Mouse (Mus musculus) E14TG2a.4 (cell line): ENCODE data around the gene Pogk.

ENCODE experiments used
- H3K27me3 ChIP-seq: 2 replicates; pipeline ENCODE4 v1.6.1; 2014; ENCODE audit warnings: low read length, control low read depth; ENCODE audit not compliant: insufficient read depth
- H3K36me3 ChIP-seq: 2 replicates; pipeline ENCODE4 v1.6.1; 2014; ENCODE audit warnings: low read length, control low read depth; ENCODE audit not compliant: insufficient read depth
- H3K4me1 ChIP-seq: replicated peaks from 2 replicates; pipeline ENCODE4 v1.6.1; 2014; ENCODE audit warnings: low read depth, low read length, control low read depth
- H3K4me3 ChIP-seq: replicated peaks from 2 replicates; pipeline ENCODE4 v1.5.1; 2014; ENCODE audit warnings: mild to moderate bottlenecking, low read length
- H3K9me3 ChIP-seq: 2 replicates; pipeline ENCODE4 v1.6.1; 2014; ENCODE audit warnings: low read length, control low read depth
- CTCF ChIP-seq: conservative IDR thresholded peaks from 2 replicates; pipeline ENCODE4 v1.5.1; 2014; ENCODE audit warnings: low read length
- NANOG ChIP-seq: IDR thresholded peaks from 2 replicates; pipeline ENCODE4 v1.6.1; 2014; ENCODE audit warnings: borderline replicate concordance, low read length, mixed read lengths
- POU5F1 ChIP-seq: IDR thresholded peaks from 2 replicates; pipeline ENCODE4 v1.6.1; 2014; ENCODE audit warnings: low read length, borderline replicate concordance

Gene Pogk

DNA sequence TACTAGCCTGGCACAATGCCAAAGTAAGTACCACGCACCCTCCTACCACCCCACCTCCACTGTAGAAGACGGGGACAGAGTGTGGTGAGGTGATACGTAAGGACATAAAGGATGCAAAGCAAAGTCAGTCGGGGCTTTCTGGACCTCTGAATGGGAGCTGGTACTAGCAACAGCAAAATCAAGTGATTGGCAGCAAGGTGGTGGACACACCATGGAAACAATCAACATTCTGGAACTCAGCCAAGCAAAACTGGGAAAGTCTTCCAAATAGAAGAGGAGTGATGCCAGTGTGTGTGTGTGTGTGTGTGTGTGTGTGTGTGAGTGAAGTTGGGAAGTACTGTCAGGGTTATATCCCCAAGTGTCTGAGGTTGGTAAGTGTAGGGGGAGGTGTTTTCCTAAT lies 7.7 kb downstream of the Pogk start:
- H3K36me3 ChIP-seq: peaks cover 6% of the 10 kb centered on the region; the same call in 1 of the 2 replicates
- no peaks in the 10 kb centered on the region for H3K4me1 ChIP-seq
- peaks cover 29% of the 10 kb centered on the region for H3K27me3 ChIP-seq
- TF ChIP-seq POU5F1: no peak
- no peak for TF ChIP-seq CTCF
- no peak for TF ChIP-seq NANOG
- no peaks in the 10 kb centered on the region for H3K9me3 ChIP-seq
- H3K4me3 ChIP-seq: no peak overlapping the region

DNA sequence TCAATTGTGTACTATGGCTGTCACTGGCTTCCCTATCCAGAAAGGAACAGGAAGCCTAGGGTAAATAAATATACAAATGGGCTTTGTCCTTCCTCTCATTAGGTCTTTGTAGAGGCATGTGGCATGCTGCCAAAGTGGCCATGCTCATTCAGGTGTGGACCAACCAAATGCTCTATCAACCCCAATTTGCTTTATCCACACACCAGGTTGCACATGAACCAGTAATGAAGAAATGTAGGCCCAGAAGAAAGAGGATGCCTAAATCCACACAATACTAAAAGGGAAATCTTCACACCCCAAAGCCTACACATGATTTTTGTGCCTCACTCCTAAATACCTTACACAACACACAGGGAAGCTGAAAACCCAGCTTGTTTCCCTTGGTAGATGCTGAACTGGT lies 8.2 kb downstream of the Pogk start:
- Histone ChIP-seq H3K4me1 (no peaks in the 10 kb centered on the region), H3K9me3 (no peaks in the 10 kb centered on the region), H3K36me3 (peaks cover 6% of the 10 kb centered on the region; the same call in 1 of the 2 replicates), H3K27me3 (peaks cover 25% of the 10 kb centered on the region), H3K4me3 (no peak overlapping the region)
- TF ChIP-seq NANOG (no peak), CTCF (no peak), POU5F1 (no peak)

DNA sequence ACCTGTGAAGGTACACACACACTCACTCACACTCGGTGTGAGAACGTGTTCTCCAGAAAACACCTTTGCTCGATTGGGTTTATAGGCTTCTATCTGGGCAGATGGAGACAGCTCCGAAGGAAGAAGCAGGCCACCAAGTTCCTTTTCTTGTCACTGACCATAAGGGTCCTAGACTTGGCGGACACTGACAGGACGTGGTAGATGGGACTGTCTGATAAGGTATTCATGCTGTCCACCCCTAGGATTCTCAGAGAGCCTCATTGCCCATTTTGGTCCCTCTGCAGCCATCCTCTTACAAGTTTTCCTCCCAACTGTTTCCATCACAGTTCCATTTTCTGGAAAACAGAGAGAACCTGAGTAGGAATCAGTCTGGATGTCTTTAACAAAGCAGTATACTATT lies 13.3 kb downstream of the Pogk start:
- TF ChIP-seq POU5F1 (no peak), NANOG (no peak), CTCF (no peak)
- H3K27me3 ChIP-seq: 0 out of 2 replicates have a peak, but pooled peaks cover 4% of the 10 kb centered on the region
- H3K9me3 ChIP-seq: no peaks in the 10 kb centered on the region
- H3K36me3 ChIP-seq: peaks cover 14% of the 10 kb centered on the region; the same call in 1 of the 2 replicates
- no peaks in the 10 kb centered on the region for H3K4me1 ChIP-seq
- no peak overlapping the region for H3K4me3 ChIP-seq

DNA sequence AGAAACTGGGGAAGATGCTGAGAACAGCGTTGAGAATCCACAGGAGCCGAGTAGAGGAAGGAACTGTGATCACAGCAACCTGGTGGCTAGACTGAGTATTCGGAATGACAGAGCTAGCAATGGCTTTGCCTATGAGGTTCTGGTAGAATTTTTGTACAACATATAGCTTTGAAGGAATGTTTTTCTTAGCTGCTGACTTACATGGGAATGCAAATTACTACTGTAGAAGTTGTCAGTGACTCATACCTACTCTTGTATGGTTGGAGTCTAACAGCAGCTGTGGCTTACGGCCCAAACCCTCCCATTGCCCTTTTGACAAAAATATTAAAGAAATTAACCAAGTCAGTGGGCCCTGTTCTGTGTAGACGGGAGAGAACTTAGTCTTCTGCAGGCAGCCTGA lies 14.0 kb downstream of the Pogk start:
- Histone ChIP-seq H3K36me3 (peaks cover 18% of the 10 kb centered on the region; the same call in 1 of the 2 replicates), H3K4me1 (no peaks in the 10 kb centered on the region), H3K9me3 (no peaks in the 10 kb centered on the region), H3K27me3 (0 out of 2 replicates have a peak, but pooled peaks cover 4% of the 10 kb centered on the region), H3K4me3 (no peak overlapping the region)
- TF ChIP-seq CTCF (no peak), POU5F1 (no peak), NANOG (no peak)

- H3K4me3 ChIP-seq: no peak overlapping the region
- peaks cover 23% of the 10 kb centered on the region for H3K36me3 ChIP-seq
- TF ChIP-seq CTCF (no peak), POU5F1 (no peak), NANOG (no peak)
- H3K4me1 ChIP-seq: no peaks in the 10 kb centered on the region
- H3K27me3 ChIP-seq: 0 out of 2 replicates have a peak, but pooled peaks cover 4% of the 10 kb centered on the region
- no peaks in the 10 kb centered on the region for H3K9me3 ChIP-seq
Measured at GRCm38 (mm10) chr1:166394770-166395169, 14.9 kb downstream of the Pogk start.

- no peak overlapping the region for H3K4me3 ChIP-seq
Measured at GRCm38 (mm10) chr1:166391671-166392070, 18.0 kb downstream of the Pogk start.

DNA sequence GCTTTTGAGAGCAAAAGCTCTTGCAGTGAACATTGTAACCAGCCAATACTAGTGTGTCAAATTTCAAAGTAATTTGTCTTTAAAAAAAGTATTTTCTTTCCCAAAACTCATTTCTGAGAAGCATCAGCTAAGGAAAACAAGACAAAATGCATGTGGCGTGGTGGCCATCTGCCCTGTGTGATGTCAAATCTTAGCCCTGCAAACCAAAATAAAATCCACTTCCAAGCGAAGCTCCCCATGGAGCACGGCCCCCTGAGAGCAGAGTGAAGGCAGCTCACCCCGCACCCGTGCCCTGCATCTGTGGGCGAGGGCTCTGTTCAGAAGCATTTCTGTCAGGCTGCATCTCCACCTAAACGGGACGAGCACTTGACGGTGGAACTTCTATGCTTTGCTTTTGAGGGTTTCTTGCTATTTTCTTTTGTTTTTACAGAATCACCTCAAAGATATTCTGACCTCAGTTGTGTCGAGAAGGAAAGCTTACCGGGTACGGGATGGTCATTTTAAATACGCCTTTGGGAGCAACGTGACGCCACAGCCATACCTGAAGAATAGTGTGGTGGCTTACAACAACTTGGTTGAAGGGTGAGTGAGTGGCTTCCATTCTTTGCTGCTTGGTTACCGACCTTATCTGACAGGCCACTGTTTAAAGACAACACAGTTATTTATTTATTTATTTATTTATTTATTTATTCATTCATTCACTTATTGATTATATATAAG lies 20.1 kb downstream of the Pogk start:
- Histone ChIP-seq H3K4me1 (no peaks in the 10 kb centered on the region), H3K4me3 (no peak overlapping the region), H3K9me3 (no peaks in the 10 kb centered on the region), H3K27me3 (no peaks in the 10 kb centered on the region; the same call in 1 of the 2 replicates), H3K36me3 (peaks cover 38% of the 10 kb centered on the region)
- TF ChIP-seq CTCF (no peak), NANOG (no peak), POU5F1 (no peak)

More at GRCm38 (mm10) chr1:166391671-166392070, 18.0 kb downstream of the Pogk start:
- Histone ChIP-seq H3K36me3 (peaks cover 31% of the 10 kb centered on the region), H3K27me3 (0 out of 2 replicates have a peak, but pooled peaks cover 4% of the 10 kb centered on the region), H3K4me1 (no peaks in the 10 kb centered on the region), H3K9me3 (no peaks in the 10 kb centered on the region)
- TF ChIP-seq POU5F1 (no peak), NANOG (no peak), CTCF (no peak)

GRCm38 (mm10) chr1:166388511-166388910 lies 21.2 kb downstream of the Pogk start:
- Histone ChIP-seq H3K9me3 (no peaks in the 10 kb centered on the region), H3K4me3 (no peak overlapping the region), H3K36me3 (peaks cover 38% of the 10 kb centered on the region), H3K27me3 (no peaks in the 10 kb centered on the region; the same call in 1 of the 2 replicates), H3K4me1 (no peaks in the 10 kb centered on the region)
- TF ChIP-seq POU5F1 (no peak), CTCF (no peak), NANOG (no peak)
